8 mouse cellular contexts compared by ENCODE assay signal in the genomic region with DNA sequence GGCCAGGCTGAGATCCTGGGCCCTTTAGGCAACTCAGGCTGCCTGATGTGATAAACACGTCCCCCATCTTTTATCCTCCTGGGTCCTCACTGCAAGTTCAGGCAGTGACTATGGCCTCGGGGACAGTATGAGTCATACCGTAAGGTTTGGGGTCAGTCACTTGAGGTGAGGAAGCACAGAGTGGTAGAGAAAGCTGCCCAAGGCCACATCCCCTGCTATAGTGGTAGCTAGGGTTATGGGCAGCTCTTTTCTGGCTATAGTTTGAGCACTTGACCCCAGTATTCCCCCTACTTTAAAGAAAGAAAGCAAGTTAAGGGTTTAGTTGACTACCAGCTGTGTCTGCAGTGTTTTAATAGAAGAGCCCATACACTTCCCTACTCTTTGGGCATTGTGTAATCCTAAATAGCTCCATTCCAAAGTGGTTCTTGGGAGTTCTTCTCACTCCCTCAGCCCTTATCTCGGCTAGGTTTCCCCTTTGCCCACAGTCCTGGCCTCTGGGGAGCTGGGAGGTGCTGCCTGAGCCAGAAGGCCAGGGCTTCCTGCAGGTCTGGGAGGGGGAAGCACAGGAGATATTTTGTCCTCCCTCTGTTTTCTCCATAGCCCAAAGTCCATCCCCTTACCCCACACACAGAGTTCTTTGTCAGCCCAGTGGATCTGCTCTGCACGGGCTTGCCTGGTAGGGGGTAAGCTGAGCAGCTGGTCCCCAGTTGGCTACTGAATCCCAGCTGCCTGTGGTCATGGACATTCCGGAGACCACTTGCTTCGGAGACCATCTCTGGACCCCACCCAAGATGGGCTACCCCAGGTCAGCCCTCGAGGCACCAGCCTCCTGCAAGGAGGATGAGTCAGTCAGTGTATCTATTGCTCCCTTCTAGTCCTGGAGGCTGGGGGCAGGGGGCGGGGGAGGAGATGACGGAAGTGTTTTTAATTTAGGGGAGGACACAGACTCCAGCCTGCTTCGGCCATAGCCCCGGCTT. TPM values are rescaled to one million over a fixed set of nuclear protein-coding genes. Genes with fewer than 3 reads are reported as not detected.
DNase-seq lines count a peak whose midpoint lies in the region; ATAC-seq and TF ChIP-seq lines count a peak whose summit lies in the region.

No protein-coding gene starts in this region.

- ATAC-seq in hindbrain, embryonic 13.5 days (ENCODE audit: low FRiP score) = no peak
- no peak for ATAC-seq in hindbrain, postnatal 0 days
- ATAC-seq in common myeloid progenitor, adult 5-6 weeks (replicated peaks; ENCODE audit: low read depth, poor library complexity, severe bottlenecking) = 0 out of 2 replicates have a peak, but pooled peaks have one; percentile 7
- no peak for ATAC-seq in limb, embryonic 12.5 days (ENCODE audit: insufficient number of reproducible peaks, insufficient read depth, low FRiP score, low TSS enrichment, low read depth)

- H3K9me3 ChIP-seq in hindbrain, embryonic 13.5 days = no peaks in the 10 kb centered on the region
- H3K9me3 ChIP-seq in hindbrain, postnatal 0 days (ENCODE audit: low read length) = no peaks in the 10 kb centered on the region
- no peaks in the 10 kb centered on the region for H3K9me3 ChIP-seq in limb, embryonic 12.5 days

- DNase-seq in hindbrain, postnatal 0 days (ENCODE audit: low spot score) = no peak
- peak; percentile 30 for DNase-seq in MN1 (ENCODE audit: low spot score)
- no peak for DNase-seq in spleen, adult 18-20 months
- DNase-seq in right cerebral cortex, postnatal 36 days (ENCODE audit: low spot score in 2 of 2) = no peak
- DNase-seq in gastrocnemius, adult 18-20 months (ENCODE audit: low spot score) = no peak

- WGBS in hindbrain, embryonic 13.5 days = 45% methylated on average over 12 of the region's 12 CpGs
- 44% methylated on average over 12 of the region's 12 CpGs for WGBS in hindbrain, postnatal 0 days
- WGBS in limb, embryonic 12.5 days = 34% methylated on average over 12 of the region's 12 CpGs

- H3K36me3 ChIP-seq in hindbrain, embryonic 13.5 days = peaks cover 10% of the 10 kb centered on the region; the same call in 1 of the 2 replicates
- H3K36me3 ChIP-seq in hindbrain, postnatal 0 days (ENCODE audit: insufficient read depth, low read length) = no peaks in the 10 kb centered on the region
- peaks cover 5% of the 10 kb centered on the region for H3K36me3 ChIP-seq in limb, embryonic 12.5 days

- no peaks in the 10 kb centered on the region for H3K27me3 ChIP-seq in hindbrain, embryonic 13.5 days
- H3K27me3 ChIP-seq in hindbrain, postnatal 0 days (ENCODE audit: insufficient read depth, low read length) = no peaks in the 10 kb centered on the region
- H3K27me3 ChIP-seq in limb, embryonic 12.5 days = no peaks in the 10 kb centered on the region

- peak overlapping the region; percentile 8; the same call in 1 of the 2 replicates for H3K27ac ChIP-seq in hindbrain, embryonic 13.5 days
- H3K27ac ChIP-seq in hindbrain, postnatal 0 days = no peak overlapping the region
- H3K27ac ChIP-seq in limb, embryonic 12.5 days = peak overlapping the region; percentile 29; the same call in 1 of the 2 replicates

- no peak overlapping the region for H3K4me3 ChIP-seq in hindbrain, embryonic 13.5 days
- H3K4me3 ChIP-seq in hindbrain, postnatal 0 days (ENCODE audit: low read length) = no peak overlapping the region
- H3K4me3 ChIP-seq in limb, embryonic 12.5 days (replicated peaks) = no peak overlapping the region

- peaks cover 34% of the 10 kb centered on the region for H3K4me1 ChIP-seq in hindbrain, embryonic 13.5 days (replicated peaks)
- peaks cover 13% of the 10 kb centered on the region for H3K4me1 ChIP-seq in hindbrain, postnatal 0 days (ENCODE audit: insufficient read depth, low read length)
- peaks cover 31% of the 10 kb centered on the region for H3K4me1 ChIP-seq in limb, embryonic 12.5 days (replicated peaks)

- no peak for TF ChIP-seq CTCF in hindbrain, postnatal 0 days (IDR thresholded peaks at IDR 0.05; ENCODE audit: low read depth)

- no peak overlapping the region for H3K9ac ChIP-seq in hindbrain, embryonic 13.5 days
- no peak overlapping the region for H3K9ac ChIP-seq in hindbrain, postnatal 0 days (replicated peaks; ENCODE audit: low read length)
- H3K9ac ChIP-seq in limb, embryonic 12.5 days (replicated peaks) = no peak overlapping the region

- no peak overlapping the region for H3K4me2 ChIP-seq in hindbrain, embryonic 13.5 days
- no peak overlapping the region for H3K4me2 ChIP-seq in hindbrain, postnatal 0 days (ENCODE audit: low read depth, low read length)
- H3K4me2 ChIP-seq in limb, embryonic 12.5 days = no peak overlapping the region

RNA-seq across cellular contexts. Expression of a gene that starts 12.4 kb away (rescaled TPM):
- 21.3 and 22.3 TPM in 2 replicates for polyA plus RNA-seq in hindbrain, embryonic 13.5 days (2015; fragmentation: Nextera tagmentation; extraction: Ambion mirVana)
- 28.9 and 40.4 TPM in 2 replicates for total RNA-seq in hindbrain, postnatal 0 days (2014; rRNA removed)
- polyA plus RNA-seq in hindbrain, postnatal 0 days (2015; fragmentation: Nextera tagmentation; extraction: Ambion mirVana) = 30.2 and 30.7 TPM in 2 replicates
- total RNA-seq in common myeloid progenitor, adult 5-6 weeks (2017) = 2.1 and 2.6 TPM in 2 replicates
- 12.8 and 13.2 TPM in 2 replicates for polyA plus RNA-seq in limb, embryonic 12.5 days (2016; fragmentation: Nextera tagmentation; extraction: Ambion mirVana)
- 1 to 10 TPM; 3.3 to 4.4 TPM for total RNA-seq in gastrocnemius, adult 18-20 months (2021)

RNA-seq across cellular contexts. Expression of a gene that starts 26.3 kb away (rescaled TPM):
- polyA plus RNA-seq in hindbrain, embryonic 13.5 days (2015; fragmentation: Nextera tagmentation; extraction: Ambion mirVana) = 3.1 and 3.3 TPM in 2 replicates
- total RNA-seq in hindbrain, postnatal 0 days (2014; rRNA removed) = 12.8 and 15.5 TPM in 2 replicates
- polyA plus RNA-seq in hindbrain, postnatal 0 days (2015; fragmentation: Nextera tagmentation; extraction: Ambion mirVana) = 6.4 and 6.9 TPM in 2 replicates
- 28.4 and 81.9 TPM in 2 replicates for total RNA-seq in common myeloid progenitor, adult 5-6 weeks (2017)
- 0.78 and 1.4 TPM in 2 replicates for polyA plus RNA-seq in limb, embryonic 12.5 days (2016; fragmentation: Nextera tagmentation; extraction: Ambion mirVana)
- total RNA-seq in gastrocnemius, adult 18-20 months (2021) = 1 to 10 TPM; 5.1 to 8.1 TPM

RNA-seq across cellular contexts. Expression of a gene that starts 28.6 kb away (rescaled TPM):
- polyA plus RNA-seq in hindbrain, embryonic 13.5 days (2015; fragmentation: Nextera tagmentation; extraction: Ambion mirVana) = 3.6 and 4.3 TPM in 2 replicates
- 15.1 and 15.8 TPM in 2 replicates for total RNA-seq in hindbrain, postnatal 0 days (2014; rRNA removed)
- 4.4 and 5.1 TPM in 2 replicates for polyA plus RNA-seq in hindbrain, postnatal 0 days (2015; fragmentation: Nextera tagmentation; extraction: Ambion mirVana)
- 26.6 and 28.0 TPM in 2 replicates for total RNA-seq in common myeloid progenitor, adult 5-6 weeks (2017)
- polyA plus RNA-seq in limb, embryonic 12.5 days (2016; fragmentation: Nextera tagmentation; extraction: Ambion mirVana) = 3.9 and 4.0 TPM in 2 replicates
- total RNA-seq in gastrocnemius, adult 18-20 months (2021) = 10 to 100 TPM; 23.3 to 23.6 TPM

RNA-seq across cellular contexts. Expression of a gene that starts 43.1 kb away (rescaled TPM):
- polyA plus RNA-seq in hindbrain, embryonic 13.5 days (2015; fragmentation: Nextera tagmentation; extraction: Ambion mirVana) = 7.3 and 9.0 TPM in 2 replicates
- 13.2 and 19.0 TPM in 2 replicates for total RNA-seq in hindbrain, postnatal 0 days (2014; rRNA removed)
- polyA plus RNA-seq in hindbrain, postnatal 0 days (2015; fragmentation: Nextera tagmentation; extraction: Ambion mirVana) = 18.5 and 20.8 TPM in 2 replicates
- 9.2 and 9.3 TPM in 2 replicates for total RNA-seq in common myeloid progenitor, adult 5-6 weeks (2017)
- 8.1 and 11.9 TPM in 2 replicates for polyA plus RNA-seq in limb, embryonic 12.5 days (2016; fragmentation: Nextera tagmentation; extraction: Ambion mirVana)
- 10 to 100 TPM; 36.1 to 38.9 TPM for total RNA-seq in gastrocnemius, adult 18-20 months (2021)

RNA-seq across cellular contexts. Expression of a gene that starts 43.1 kb away (rescaled TPM):
- 1.5 and 1.9 TPM in 2 replicates for polyA plus RNA-seq in hindbrain, embryonic 13.5 days (2015; fragmentation: Nextera tagmentation; extraction: Ambion mirVana)
- 9.4 and 13.8 TPM in 2 replicates for total RNA-seq in hindbrain, postnatal 0 days (2014; rRNA removed)
- polyA plus RNA-seq in hindbrain, postnatal 0 days (2015; fragmentation: Nextera tagmentation; extraction: Ambion mirVana) = 3.9 and 4.8 TPM in 2 replicates
- total RNA-seq in common myeloid progenitor, adult 5-6 weeks (2017) = 0.27 and 3.6 TPM in 2 replicates
- polyA plus RNA-seq in limb, embryonic 12.5 days (2016; fragmentation: Nextera tagmentation; extraction: Ambion mirVana) = 2.9 and 3.6 TPM in 2 replicates
- 1 to 10 TPM; 6.9 to 9.4 TPM for total RNA-seq in gastrocnemius, adult 18-20 months (2021)
